Mouse (Mus musculus): ENCODE data around the gene Acyp2. TPM values are rescaled to one million over a fixed set of nuclear protein-coding genes. Genes with fewer than 3 reads are reported as not detected.
"Not testable (repeated sequence)": the region's sequence is repeated elsewhere in the genome, so short reads cannot be mapped to it uniquely, and the experiment has no call there.

Gene Acyp2
- polyA plus RNA-seq, 1 experiment from 2014 or later, result 50.0 TPM

- H3K36me3 ChIP-seq (ENCODE audit: insufficient read depth, low read length), result no peaks in the 10 kb centered on the region
- no peak overlapping the region for H3K4me2 ChIP-seq (ENCODE audit: low read length)
- TF ChIP-seq CTCF (IDR thresholded peaks at IDR 0.05; ENCODE audit: low read depth), result peak; percentile 83
- 23% methylated on average over 2 of the region's 2 CpGs for WGBS
- H3K9ac ChIP-seq (ENCODE audit: low read depth, low read length), result no peak overlapping the region
- H3K9me3 ChIP-seq (replicated peaks; ENCODE audit: low read length), result no peaks in the 10 kb centered on the region
- DNase-seq (ENCODE audit: low spot score), result peak; percentile 81
- H3K4me1 ChIP-seq (replicated peaks; ENCODE audit: insufficient read depth, low read length), result no peaks in the 10 kb centered on the region
- H3K27ac ChIP-seq, result no peak overlapping the region
- H3K27me3 ChIP-seq (ENCODE audit: insufficient read depth, low read length), result no peaks in the 10 kb centered on the region
- ATAC-seq (replicated peaks; ENCODE audit: low FRiP score, low read depth), result peak; percentile 43; the same call in 1 of the 2 replicates
- H3K4me3 ChIP-seq (replicated peaks; ENCODE audit: low read depth, low read length), result no peak overlapping the region
These were observed 7.7 kb upstream of the Acyp2 start for GRCm38 (mm10) chr11:30657069-30657468.

- 89% methylated on average over 4 of the region's 4 CpGs for WGBS
- H3K9me3 ChIP-seq (replicated peaks; ENCODE audit: low read length), result no peaks in the 10 kb centered on the region
These were observed 6.7 kb upstream of the Acyp2 start for GRCm38 (mm10) chr11:30656060-30656459.

DNA sequence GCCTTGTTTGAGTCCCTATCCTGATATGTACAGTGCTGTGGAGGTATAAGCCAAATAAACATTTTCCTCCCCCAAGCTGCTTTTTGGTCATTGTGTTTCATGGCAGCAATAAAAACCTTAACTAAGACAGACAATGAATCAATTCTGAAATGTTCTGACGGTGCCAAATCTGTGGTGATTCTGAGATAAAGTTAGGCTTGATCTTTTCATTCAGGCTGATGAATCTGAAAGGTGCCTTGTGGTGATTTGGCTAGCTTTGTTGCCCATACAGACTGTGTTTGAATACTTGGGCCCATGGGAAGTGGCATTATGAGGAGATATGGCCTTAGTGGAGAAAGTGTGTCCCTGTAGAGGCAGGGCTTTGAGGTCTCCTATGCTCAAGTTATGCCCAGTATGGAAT, 1.0 kb upstream of the Acyp2 start:
- no peak overlapping the region for H3K4me3 ChIP-seq (replicated peaks; ENCODE audit: low read depth, low read length)
- 0 out of 2 replicates have a peak, but pooled peaks cover 3% of the 10 kb centered on the region for H3K4me1 ChIP-seq (replicated peaks; ENCODE audit: insufficient read depth, low read length)
- no peak overlapping the region for H3K4me2 ChIP-seq (ENCODE audit: low read length)
- H3K36me3 ChIP-seq (ENCODE audit: insufficient read depth, low read length), result no peaks in the 10 kb centered on the region
- DNase-seq (ENCODE audit: low spot score) (no peak), ATAC-seq (replicated peaks; ENCODE audit: low FRiP score, low read depth) (no peak)
- H3K9ac ChIP-seq (ENCODE audit: low read depth, low read length), result no peak overlapping the region
- H3K9me3 ChIP-seq (replicated peaks; ENCODE audit: low read length), result no peaks in the 10 kb centered on the region
- TF ChIP-seq CTCF (IDR thresholded peaks at IDR 0.05; ENCODE audit: low read depth), result no peak
- H3K27ac ChIP-seq, result no peak overlapping the region
- WGBS, result 62% methylated on average over 1 of the region's 1 CpGs
- H3K27me3 ChIP-seq (ENCODE audit: insufficient read depth, low read length), result no peaks in the 10 kb centered on the region

More at GRCm38 (mm10) chr11:30656060-30656459, 6.7 kb upstream of the Acyp2 start:
- no peaks in the 10 kb centered on the region for H3K36me3 ChIP-seq (ENCODE audit: insufficient read depth, low read length)
- no peaks in the 10 kb centered on the region for H3K27me3 ChIP-seq (ENCODE audit: insufficient read depth, low read length)
- no peak for DNase-seq (ENCODE audit: low spot score)
- no peak overlapping the region for H3K4me2 ChIP-seq (ENCODE audit: low read length)
- no peak overlapping the region for H3K9ac ChIP-seq (ENCODE audit: low read depth, low read length)
- H3K4me1 ChIP-seq (replicated peaks; ENCODE audit: insufficient read depth, low read length), result no peaks in the 10 kb centered on the region
- H3K4me3 ChIP-seq (replicated peaks; ENCODE audit: low read depth, low read length), result no peak overlapping the region
- no peak for TF ChIP-seq CTCF (IDR thresholded peaks at IDR 0.05; ENCODE audit: low read depth)
- no peak overlapping the region for H3K27ac ChIP-seq
- no peak for ATAC-seq (replicated peaks; ENCODE audit: low FRiP score, low read depth)

- no peak overlapping the region for H3K9ac ChIP-seq (ENCODE audit: low read depth, low read length)
- no peaks in the 10 kb centered on the region for H3K9me3 ChIP-seq (replicated peaks; ENCODE audit: low read length)
- no peak overlapping the region for H3K27ac ChIP-seq
- no peaks in the 10 kb centered on the region for H3K27me3 ChIP-seq (ENCODE audit: insufficient read depth, low read length)
- no peaks in the 10 kb centered on the region for H3K4me1 ChIP-seq (replicated peaks; ENCODE audit: insufficient read depth, low read length)
- no peak overlapping the region for H3K4me3 ChIP-seq (replicated peaks; ENCODE audit: low read depth, low read length)
- no peak for TF ChIP-seq CTCF (IDR thresholded peaks at IDR 0.05; ENCODE audit: low read depth)
- no peaks in the 10 kb centered on the region for H3K36me3 ChIP-seq (ENCODE audit: insufficient read depth, low read length)
- ATAC-seq (replicated peaks; ENCODE audit: low FRiP score, low read depth) (no peak), DNase-seq (ENCODE audit: low spot score) (no peak)
- 91% methylated on average over 1 of the region's 1 CpGs for WGBS
- no peak overlapping the region for H3K4me2 ChIP-seq (ENCODE audit: low read length)
These were observed 13.7 kb downstream of the Acyp2 start for GRCm38 (mm10) chr11:30635674-30636073.

DNA sequence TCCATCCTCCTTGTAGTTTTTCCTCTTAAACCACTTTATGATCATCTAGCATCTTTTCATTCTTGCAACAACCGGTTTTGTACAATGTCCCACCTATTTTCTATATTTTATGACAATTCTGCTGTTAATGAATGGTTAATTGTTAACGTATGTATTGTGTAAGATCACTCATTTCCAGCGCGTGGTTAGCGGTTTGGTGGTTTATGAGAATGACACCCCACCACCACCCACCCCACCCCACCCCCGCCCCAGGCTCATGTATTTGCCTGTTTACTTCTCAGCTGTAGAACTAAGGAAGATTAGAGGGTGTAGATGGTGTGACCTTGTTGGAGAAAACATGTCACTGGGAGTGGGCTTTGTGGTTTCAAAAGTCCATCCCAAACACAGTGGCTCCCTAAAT, 18.9 kb downstream of the Acyp2 start:
- no peak overlapping the region for H3K27ac ChIP-seq
- H3K4me2 ChIP-seq (ENCODE audit: low read length), result no peak overlapping the region
- no peak overlapping the region for H3K9ac ChIP-seq (ENCODE audit: low read depth, low read length)
- no peak overlapping the region for H3K4me3 ChIP-seq (replicated peaks; ENCODE audit: low read depth, low read length)
- WGBS, result 82% methylated on average over 6 of the region's 6 CpGs
- ATAC-seq (replicated peaks; ENCODE audit: low FRiP score, low read depth) (no peak), DNase-seq (ENCODE audit: low spot score) (no peak)
- H3K9me3 ChIP-seq (replicated peaks; ENCODE audit: low read length), result no peaks in the 10 kb centered on the region
- no peaks in the 10 kb centered on the region for H3K4me1 ChIP-seq (replicated peaks; ENCODE audit: insufficient read depth, low read length)
- no peaks in the 10 kb centered on the region for H3K36me3 ChIP-seq (ENCODE audit: insufficient read depth, low read length)
- no peak for TF ChIP-seq CTCF (IDR thresholded peaks at IDR 0.05; ENCODE audit: low read depth)
- no peaks in the 10 kb centered on the region for H3K27me3 ChIP-seq (ENCODE audit: insufficient read depth, low read length)

DNA sequence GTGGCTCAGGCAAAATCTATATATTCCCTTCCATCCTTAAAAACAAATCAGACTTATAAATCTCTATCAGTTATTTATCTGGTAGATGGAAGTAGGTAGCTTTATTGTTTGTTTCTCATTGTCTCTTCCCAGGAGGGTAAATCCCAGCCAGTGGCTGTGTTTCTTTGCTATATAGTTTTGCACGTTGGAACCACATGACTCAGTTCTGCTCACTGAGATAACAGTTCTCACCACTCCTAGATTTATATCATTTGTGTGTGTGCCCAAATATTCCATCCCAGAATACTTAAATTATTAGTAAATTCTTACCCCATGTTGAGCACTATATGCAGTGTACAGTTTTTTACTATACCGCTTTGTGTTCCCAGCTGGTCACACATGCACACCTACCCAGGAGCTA, 26.2 kb downstream of the Acyp2 start:
- Histone ChIP-seq H3K27me3 (ENCODE audit: insufficient read depth, low read length) (no peaks in the 10 kb centered on the region), H3K4me3 (replicated peaks; ENCODE audit: low read depth, low read length) (no peak overlapping the region), H3K4me2 (ENCODE audit: low read length) (no peak overlapping the region), H3K27ac (no peak overlapping the region), H3K36me3 (ENCODE audit: insufficient read depth, low read length) (no peaks in the 10 kb centered on the region), H3K9me3 (replicated peaks; ENCODE audit: low read length) (no peaks in the 10 kb centered on the region), H3K9ac (ENCODE audit: low read depth, low read length) (no peak overlapping the region), H3K4me1 (replicated peaks; ENCODE audit: insufficient read depth, low read length) (no peaks in the 10 kb centered on the region)
- no peak for TF ChIP-seq CTCF (IDR thresholded peaks at IDR 0.05; ENCODE audit: low read depth)
- WGBS, result 81% methylated on average over 2 of the region's 2 CpGs
- no peak for DNase-seq (ENCODE audit: low spot score)
- no peak for ATAC-seq (replicated peaks; ENCODE audit: low FRiP score, low read depth)

- H3K27ac ChIP-seq; ATAC-seq (replicated peaks; ENCODE audit: low FRiP score, low read depth); H3K36me3 ChIP-seq (ENCODE audit: insufficient read depth, low read length); H3K9me3 ChIP-seq (replicated peaks; ENCODE audit: low read length); H3K4me2 ChIP-seq (ENCODE audit: low read length); H3K27me3 ChIP-seq (ENCODE audit: insufficient read depth, low read length); DNase-seq (ENCODE audit: low spot score); H3K9ac ChIP-seq (ENCODE audit: low read depth, low read length); H3K4me1 ChIP-seq (replicated peaks; ENCODE audit: insufficient read depth, low read length); H3K4me3 ChIP-seq (replicated peaks; ENCODE audit: low read depth, low read length): not testable (repeated sequence)
- 92% methylated on average over 1 of the region's 1 CpGs for WGBS
These were observed 27.7 kb downstream of the Acyp2 start for GRCm38 (mm10) chr11:30621386-30622363.

Data from kidney, postnatal 0 days (tissue).